Mouse (Mus musculus): ENCODE results near the gene Fkbp14. TPM values are rescaled to one million over a fixed set of nuclear protein-coding genes. Genes with fewer than 3 reads are reported as not detected.

Fkbp14 gene
- polyA plus RNA-seq (2014; fragmentation: Nextera tagmentation; extraction: Ambion mirVana), result 20.7 and 21.5 TPM in 2 replicates

DNA sequence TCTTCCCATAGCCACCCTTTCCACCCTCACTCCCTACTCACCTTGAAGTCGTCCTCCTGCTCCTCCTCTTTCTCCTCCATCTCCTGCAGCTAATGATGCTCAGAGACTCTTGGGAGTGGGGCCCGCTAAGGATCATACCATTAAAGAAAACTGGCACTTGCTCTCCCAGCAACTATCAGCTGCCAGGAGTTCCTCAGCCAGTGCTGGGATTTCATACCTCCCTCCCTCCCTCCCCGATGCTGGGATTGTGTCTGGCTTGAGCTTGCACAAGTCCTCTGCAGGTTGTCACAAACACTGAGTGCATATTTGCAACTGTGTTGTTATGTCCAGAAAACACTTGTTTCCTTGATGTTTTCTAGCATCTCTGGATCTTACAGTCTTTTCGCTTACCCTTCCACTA lies at the start of gene Fkbp14:
Fkbp14 (minus strand) TSS at position 101 of the 400 bp plus-strand sequence.
- no peaks in the 10 kb centered on the region for H3K9me3 ChIP-seq (ENCODE audit: control insufficient read depth, low read length)
- H3K4me3 ChIP-seq (ENCODE audit: low read depth, low read length), result no peak within 1 kb of the TSS
- DNase-seq (ENCODE audit: low spot score) (no peak), ATAC-seq (ENCODE audit: insufficient read depth, low FRiP score, low TSS enrichment) (no peak)
- H3K27ac ChIP-seq (ENCODE audit: low read depth, low read length), result no peak within 1 kb of the TSS
- no peaks in the 10 kb centered on the region; the same call in none of the 2 replicates for H3K4me1 ChIP-seq (ENCODE audit: control insufficient read depth, insufficient read depth, low read length)
- H3K27me3 ChIP-seq (ENCODE audit: control insufficient read depth, insufficient read depth, low read length), result no peaks in the 10 kb centered on the region
- WGBS, result 74% methylated on average over 4 of the region's 4 CpGs
- no peak within 1 kb of the TSS for H3K9ac ChIP-seq (ENCODE audit: low read length)
- no peaks in the 10 kb centered on the region for H3K36me3 ChIP-seq (ENCODE audit: control insufficient read depth, insufficient read depth, low read length)
- H3K4me2 ChIP-seq (ENCODE audit: low read depth), result peak within 1 kb of the TSS; percentile 83

- H3K27me3 ChIP-seq (ENCODE audit: control insufficient read depth, insufficient read depth, low read length), result no peaks in the 10 kb centered on the region
- 0 out of 2 replicates have a peak, but pooled peaks cover 2% of the 10 kb centered on the region for H3K36me3 ChIP-seq (ENCODE audit: control insufficient read depth, insufficient read depth, low read length)
- 87% methylated on average over 4 of the region's 4 CpGs for WGBS
- H3K4me1 ChIP-seq (ENCODE audit: control insufficient read depth, insufficient read depth, low read length), result no peaks in the 10 kb centered on the region
- no peak for DNase-seq (ENCODE audit: low spot score)
- no peak overlapping the region for H3K4me3 ChIP-seq (ENCODE audit: low read depth, low read length)
- no peak overlapping the region for H3K4me2 ChIP-seq (ENCODE audit: low read depth)
- H3K27ac ChIP-seq (ENCODE audit: low read depth, low read length), result no peak overlapping the region
- H3K9me3 ChIP-seq (ENCODE audit: control insufficient read depth, low read length), result no peaks in the 10 kb centered on the region
- no peak overlapping the region for H3K9ac ChIP-seq (ENCODE audit: low read length)
- ATAC-seq (ENCODE audit: insufficient read depth, low FRiP score, low TSS enrichment), result no peak
Measured at GRCm38 (mm10) chr6:54643181-54643580, 46.1 kb upstream of the Fkbp14 start.

DNA sequence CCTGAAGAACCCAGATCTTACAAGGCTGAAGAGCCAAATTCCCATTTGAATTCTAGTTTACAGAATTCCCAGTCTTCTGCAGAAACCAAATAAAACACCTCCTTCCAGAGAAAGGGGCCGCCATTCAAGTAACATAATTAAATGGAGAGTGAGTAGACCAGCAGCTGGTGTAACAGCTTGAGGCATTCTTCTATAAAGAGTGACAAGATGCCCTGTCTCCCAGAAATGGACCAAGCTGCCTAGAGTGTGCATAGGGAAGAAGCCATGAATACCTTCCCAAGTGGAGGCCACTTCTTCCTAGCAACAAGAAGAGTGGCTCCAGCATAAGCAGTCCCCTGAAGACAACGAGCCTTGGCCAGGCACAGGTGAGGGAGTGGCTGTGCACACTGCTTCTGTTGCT lies 44.8 kb upstream of the Fkbp14 start:
- Histone ChIP-seq H3K9me3 (ENCODE audit: control insufficient read depth, low read length) (no peaks in the 10 kb centered on the region), H3K27ac (ENCODE audit: low read depth, low read length) (no peak overlapping the region), H3K27me3 (ENCODE audit: control insufficient read depth, insufficient read depth, low read length) (no peaks in the 10 kb centered on the region), H3K9ac (ENCODE audit: low read length) (no peak overlapping the region), H3K36me3 (ENCODE audit: control insufficient read depth, insufficient read depth, low read length) (0 out of 2 replicates have a peak, but pooled peaks cover 2% of the 10 kb centered on the region), H3K4me3 (ENCODE audit: low read depth, low read length) (no peak overlapping the region), H3K4me1 (ENCODE audit: control insufficient read depth, insufficient read depth, low read length) (no peaks in the 10 kb centered on the region), H3K4me2 (ENCODE audit: low read depth) (no peak overlapping the region)
- 87% methylated on average over 2 of the region's 2 CpGs for WGBS
- DNase-seq (ENCODE audit: low spot score) (no peak), ATAC-seq (ENCODE audit: insufficient read depth, low FRiP score, low TSS enrichment) (no peak)

GRCm38 (mm10) chr6:54639877-54640276 lies 42.8 kb upstream of the Fkbp14 start:
- no peak for DNase-seq (ENCODE audit: low spot score)

GRCm38 (mm10) chr6:54631462-54631861 lies 34.4 kb upstream of the Fkbp14 start:
- Histone ChIP-seq H3K4me2 (ENCODE audit: low read depth) (no peak overlapping the region), H3K27ac (ENCODE audit: low read depth, low read length) (no peak overlapping the region), H3K27me3 (ENCODE audit: control insufficient read depth, insufficient read depth, low read length) (no peaks in the 10 kb centered on the region), H3K9ac (ENCODE audit: low read length) (no peak overlapping the region), H3K4me1 (ENCODE audit: control insufficient read depth, insufficient read depth, low read length) (no peaks in the 10 kb centered on the region), H3K9me3 (ENCODE audit: control insufficient read depth, low read length) (no peaks in the 10 kb centered on the region), H3K36me3 (ENCODE audit: control insufficient read depth, insufficient read depth, low read length) (no peaks in the 10 kb centered on the region), H3K4me3 (ENCODE audit: low read depth, low read length) (no peak overlapping the region)
- DNase-seq (ENCODE audit: low spot score), result no peak
- no peak for ATAC-seq (ENCODE audit: insufficient read depth, low FRiP score, low TSS enrichment)
- WGBS, result 54% methylated on average over 3 of the region's 3 CpGs

More at GRCm38 (mm10) chr6:54639877-54640276, 42.8 kb upstream of the Fkbp14 start:
- no peak overlapping the region for H3K27ac ChIP-seq (ENCODE audit: low read depth, low read length)
- no peak overlapping the region for H3K4me3 ChIP-seq (ENCODE audit: low read depth, low read length)
- 93% methylated on average over 3 of the region's 3 CpGs for WGBS
- H3K36me3 ChIP-seq (ENCODE audit: control insufficient read depth, insufficient read depth, low read length), result 0 out of 2 replicates have a peak, but pooled peaks cover 2% of the 10 kb centered on the region
- no peaks in the 10 kb centered on the region for H3K4me1 ChIP-seq (ENCODE audit: control insufficient read depth, insufficient read depth, low read length)
- ATAC-seq (ENCODE audit: insufficient read depth, low FRiP score, low TSS enrichment), result no peak
- H3K4me2 ChIP-seq (ENCODE audit: low read depth), result no peak overlapping the region
- no peak overlapping the region for H3K9ac ChIP-seq (ENCODE audit: low read length)
- no peaks in the 10 kb centered on the region for H3K9me3 ChIP-seq (ENCODE audit: control insufficient read depth, low read length)
- H3K27me3 ChIP-seq (ENCODE audit: control insufficient read depth, insufficient read depth, low read length), result no peaks in the 10 kb centered on the region

- DNase-seq (ENCODE audit: low spot score) (peak; percentile 28), ATAC-seq (ENCODE audit: insufficient read depth, low FRiP score, low TSS enrichment) (no peak)
- no peak overlapping the region for H3K9ac ChIP-seq (ENCODE audit: low read length)
- H3K4me3 ChIP-seq (ENCODE audit: low read depth, low read length), result no peak overlapping the region
- no peaks in the 10 kb centered on the region for H3K9me3 ChIP-seq (ENCODE audit: control insufficient read depth, low read length)
- H3K4me1 ChIP-seq (ENCODE audit: control insufficient read depth, insufficient read depth, low read length), result no peaks in the 10 kb centered on the region
- no peaks in the 10 kb centered on the region for H3K27me3 ChIP-seq (ENCODE audit: control insufficient read depth, insufficient read depth, low read length)
- no peaks in the 10 kb centered on the region for H3K36me3 ChIP-seq (ENCODE audit: control insufficient read depth, insufficient read depth, low read length)
- 31% methylated on average over 7 of the region's 7 CpGs for WGBS
- no peak overlapping the region for H3K4me2 ChIP-seq (ENCODE audit: low read depth)
- H3K27ac ChIP-seq (ENCODE audit: low read depth, low read length), result no peak overlapping the region
Measured at GRCm38 (mm10) chr6:54629734-54630133, 32.6 kb upstream of the Fkbp14 start.

GRCm38 (mm10) chr6:54628381-54628780 lies 31.3 kb upstream of the Fkbp14 start:
- H3K36me3 ChIP-seq (ENCODE audit: control insufficient read depth, insufficient read depth, low read length), result no peaks in the 10 kb centered on the region
- ATAC-seq (ENCODE audit: insufficient read depth, low FRiP score, low TSS enrichment), result no peak
- H3K27ac ChIP-seq (ENCODE audit: low read depth, low read length), result no peak overlapping the region

DNA sequence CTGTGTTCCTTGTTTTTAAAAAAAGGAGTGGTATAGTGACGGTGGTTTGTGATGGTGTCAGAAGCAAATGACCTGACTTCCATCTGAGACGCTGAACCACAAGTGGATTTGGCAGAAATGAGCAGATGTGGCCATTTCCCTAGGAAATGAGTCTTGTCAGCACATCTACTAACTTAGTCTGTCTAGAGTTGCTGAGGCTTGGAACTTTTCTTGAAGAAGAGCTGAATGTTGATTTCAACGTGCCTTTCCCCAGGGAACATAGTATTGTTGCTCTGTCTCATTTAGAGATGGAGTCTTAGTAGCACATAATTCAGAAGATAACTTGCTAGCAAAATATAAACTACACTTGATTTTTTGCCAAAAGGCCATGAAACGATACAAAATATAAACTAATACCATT lies 23.2 kb upstream of the Fkbp14 start:
- ATAC-seq (ENCODE audit: insufficient read depth, low FRiP score, low TSS enrichment), result no peak
- Histone ChIP-seq H3K27me3 (ENCODE audit: control insufficient read depth, insufficient read depth, low read length) (no peaks in the 10 kb centered on the region), H3K9me3 (ENCODE audit: control insufficient read depth, low read length) (no peaks in the 10 kb centered on the region), H3K36me3 (ENCODE audit: control insufficient read depth, insufficient read depth, low read length) (peaks cover 2% of the 10 kb centered on the region; the same call in 1 of the 2 replicates), H3K4me1 (ENCODE audit: control insufficient read depth, insufficient read depth, low read length) (no peaks in the 10 kb centered on the region), H3K9ac (ENCODE audit: low read length) (no peak overlapping the region), H3K4me2 (ENCODE audit: low read depth) (no peak overlapping the region), H3K4me3 (ENCODE audit: low read depth, low read length) (no peak overlapping the region), H3K27ac (ENCODE audit: low read depth, low read length) (no peak overlapping the region)
- DNase-seq (ENCODE audit: low spot score), result no peak
- 80% methylated on average over 4 of the region's 4 CpGs for WGBS

More at GRCm38 (mm10) chr6:54628381-54628780, 31.3 kb upstream of the Fkbp14 start:
- Histone ChIP-seq H3K9ac (ENCODE audit: low read length) (no peak overlapping the region), H3K4me2 (ENCODE audit: low read depth) (no peak overlapping the region), H3K4me1 (ENCODE audit: control insufficient read depth, insufficient read depth, low read length) (no peaks in the 10 kb centered on the region), H3K27me3 (ENCODE audit: control insufficient read depth, insufficient read depth, low read length) (no peaks in the 10 kb centered on the region), H3K9me3 (ENCODE audit: control insufficient read depth, low read length) (no peaks in the 10 kb centered on the region), H3K4me3 (ENCODE audit: low read depth, low read length) (no peak overlapping the region)
- WGBS, result 90% methylated on average over 3 of the region's 3 CpGs
- no peak for DNase-seq (ENCODE audit: low spot score)

- no peak overlapping the region for H3K9ac ChIP-seq (ENCODE audit: low read length)
- H3K4me1 ChIP-seq (ENCODE audit: control insufficient read depth, insufficient read depth, low read length), result no peaks in the 10 kb centered on the region
- DNase-seq (ENCODE audit: low spot score), result no peak
Measured at GRCm38 (mm10) chr6:54619530-54619929, 22.4 kb upstream of the Fkbp14 start.

More at GRCm38 (mm10) chr6:54619530-54619929, 22.4 kb upstream of the Fkbp14 start:
- H3K36me3 ChIP-seq (ENCODE audit: control insufficient read depth, insufficient read depth, low read length), result peaks cover 2% of the 10 kb centered on the region; the same call in 1 of the 2 replicates
- no peak overlapping the region for H3K4me3 ChIP-seq (ENCODE audit: low read depth, low read length)
- H3K9me3 ChIP-seq (ENCODE audit: control insufficient read depth, low read length), result no peaks in the 10 kb centered on the region
- ATAC-seq (ENCODE audit: insufficient read depth, low FRiP score, low TSS enrichment), result no peak
- H3K4me2 ChIP-seq (ENCODE audit: low read depth), result no peak overlapping the region
- no peak overlapping the region for H3K27ac ChIP-seq (ENCODE audit: low read depth, low read length)
- 97% methylated on average over 7 of the region's 7 CpGs for WGBS
- no peaks in the 10 kb centered on the region for H3K27me3 ChIP-seq (ENCODE audit: control insufficient read depth, insufficient read depth, low read length)
